Mouse (Mus musculus): ENCODE data around the gene Nbea. TPM values are rescaled to one million over a fixed set of nuclear protein-coding genes. Genes with fewer than 3 reads are reported as not detected.
"Not testable (repeated sequence)": the region's sequence is repeated elsewhere in the genome, so short reads cannot be mapped to it uniquely, and the experiment has no call there.

Gene Nbea
- polyA plus RNA-seq, 1 experiment from 2014 or later = 20.5 TPM

GRCm38 (mm10) chr3:55635542-55636172 is 547.8 kb downstream of the Nbea start:
- Histone ChIP-seq H3K4me1 (replicated peaks; ENCODE audit: control insufficient read depth, insufficient read depth, low read length) (no peaks in the 10 kb centered on the region), H3K9ac (ENCODE audit: low read length) (no peak overlapping the region), H3K4me2 (ENCODE audit: low read depth, low read length, severe bottlenecking) (no peak overlapping the region), H3K4me3 (ENCODE audit: low read depth, low read length) (no peak overlapping the region), H3K27me3 (ENCODE audit: control insufficient read depth, insufficient read depth, low read length) (no peaks in the 10 kb centered on the region), H3K36me3 (ENCODE audit: control insufficient read depth, insufficient read depth, low read length) (no peaks in the 10 kb centered on the region), H3K27ac (ENCODE audit: low read depth, low read length) (no peak overlapping the region), H3K9me3 (ENCODE audit: control insufficient read depth, low read length) (no peaks in the 10 kb centered on the region)
- 79% methylated on average over 8 of the region's 8 CpGs for WGBS
- DNase-seq (ENCODE audit: low spot score) (no peak), ATAC-seq (replicated peaks; ENCODE audit: low FRiP score) (no peak)

DNA sequence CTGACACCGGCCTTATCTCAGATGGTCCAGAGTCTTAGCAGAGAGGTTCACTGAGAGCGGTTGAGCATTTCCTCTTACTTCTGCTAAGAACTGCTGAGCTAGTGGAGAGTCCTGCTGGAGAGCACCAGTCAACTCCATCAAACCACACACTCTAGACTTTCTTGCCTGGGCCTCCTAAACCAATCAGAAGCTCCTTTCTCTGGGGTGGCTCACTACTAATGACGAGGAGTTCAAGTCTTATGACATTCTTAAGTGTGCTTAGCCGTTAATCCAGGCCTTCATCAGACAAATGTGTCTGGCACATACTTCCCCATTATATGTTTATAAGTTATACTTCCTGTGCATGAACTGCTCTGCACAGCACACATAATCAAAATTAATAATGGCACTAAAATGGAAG is 556.4 kb downstream of the Nbea start:
- Histone ChIP-seq H3K36me3 (ENCODE audit: control insufficient read depth, insufficient read depth, low read length) (peaks cover 6% of the 10 kb centered on the region; the same call in 1 of the 2 replicates), H3K9me3 (ENCODE audit: control insufficient read depth, low read length) (no peaks in the 10 kb centered on the region)
- 92% methylated on average over 4 of the region's 4 CpGs for WGBS

DNA sequence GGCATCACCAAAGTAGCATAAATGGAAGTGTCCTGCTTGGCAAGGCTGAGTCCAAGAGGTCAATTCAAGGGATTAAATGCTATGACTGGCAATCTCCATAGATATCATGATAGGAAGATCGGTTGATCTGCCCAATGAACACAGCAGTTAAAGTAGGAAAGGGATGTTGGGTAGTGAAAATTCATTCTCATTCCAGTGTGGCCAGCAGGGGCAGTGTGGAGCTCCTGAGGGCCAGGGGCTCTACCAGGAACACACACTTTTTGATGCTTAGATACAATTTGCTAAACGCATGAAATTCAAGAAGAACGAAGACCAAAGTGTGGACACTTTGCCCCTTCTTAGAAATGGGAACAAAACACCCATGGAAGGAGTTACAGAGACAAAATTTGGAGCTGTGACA is 561.5 kb downstream of the Nbea start:
- not testable (repeated sequence) for DNase-seq (ENCODE audit: low spot score); H3K4me2 ChIP-seq (ENCODE audit: low read depth, low read length, severe bottlenecking); H3K4me1 ChIP-seq (replicated peaks; ENCODE audit: control insufficient read depth, insufficient read depth, low read length); H3K9ac ChIP-seq (ENCODE audit: low read length); H3K4me3 ChIP-seq (ENCODE audit: low read depth, low read length); ATAC-seq (replicated peaks; ENCODE audit: low FRiP score); H3K27me3 ChIP-seq (ENCODE audit: control insufficient read depth, insufficient read depth, low read length); H3K36me3 ChIP-seq (ENCODE audit: control insufficient read depth, insufficient read depth, low read length); H3K27ac ChIP-seq (ENCODE audit: low read depth, low read length); H3K9me3 ChIP-seq (ENCODE audit: control insufficient read depth, low read length)
- WGBS = 89% methylated on average over 3 of the region's 3 CpGs

More for the DNA sequence above, 556.4 kb downstream of the Nbea start:
- Histone ChIP-seq H3K27me3 (ENCODE audit: control insufficient read depth, insufficient read depth, low read length) (no peaks in the 10 kb centered on the region), H3K4me1 (replicated peaks; ENCODE audit: control insufficient read depth, insufficient read depth, low read length) (no peaks in the 10 kb centered on the region), H3K27ac (ENCODE audit: low read depth, low read length) (no peak overlapping the region), H3K4me2 (ENCODE audit: low read depth, low read length, severe bottlenecking) (no peak overlapping the region), H3K9ac (ENCODE audit: low read length) (no peak overlapping the region), H3K4me3 (ENCODE audit: low read depth, low read length) (no peak overlapping the region)
- no peak for DNase-seq (ENCODE audit: low spot score)
- ATAC-seq (replicated peaks; ENCODE audit: low FRiP score) = no peak

- DNase-seq (ENCODE audit: low spot score) = no peak
- no peaks in the 10 kb centered on the region for H3K9me3 ChIP-seq (ENCODE audit: control insufficient read depth, low read length)
- no peak overlapping the region for H3K27ac ChIP-seq (ENCODE audit: low read depth, low read length)
- no peak for ATAC-seq (replicated peaks; ENCODE audit: low FRiP score)
- no peak overlapping the region for H3K4me3 ChIP-seq (ENCODE audit: low read depth, low read length)
- WGBS = 91% methylated on average over 3 of the region's 3 CpGs
- H3K9ac ChIP-seq (ENCODE audit: low read length) = no peak overlapping the region
- no peaks in the 10 kb centered on the region for H3K4me1 ChIP-seq (replicated peaks; ENCODE audit: control insufficient read depth, insufficient read depth, low read length)
- no peak overlapping the region for H3K4me2 ChIP-seq (ENCODE audit: low read depth, low read length, severe bottlenecking)
- no peaks in the 10 kb centered on the region for H3K27me3 ChIP-seq (ENCODE audit: control insufficient read depth, insufficient read depth, low read length)
- H3K36me3 ChIP-seq (ENCODE audit: control insufficient read depth, insufficient read depth, low read length) = no peaks in the 10 kb centered on the region
Observed at GRCm38 (mm10) chr3:55618396-55618795, 565.1 kb downstream of the Nbea start.

- no peaks in the 10 kb centered on the region for H3K36me3 ChIP-seq (ENCODE audit: control insufficient read depth, insufficient read depth, low read length)
- H3K9me3 ChIP-seq (ENCODE audit: control insufficient read depth, low read length) = no peaks in the 10 kb centered on the region
- no peak overlapping the region for H3K9ac ChIP-seq (ENCODE audit: low read length)
- ATAC-seq (replicated peaks; ENCODE audit: low FRiP score) (no peak), DNase-seq (ENCODE audit: low spot score) (no peak)
- no peaks in the 10 kb centered on the region for H3K27me3 ChIP-seq (ENCODE audit: control insufficient read depth, insufficient read depth, low read length)
- H3K4me1 ChIP-seq (replicated peaks; ENCODE audit: control insufficient read depth, insufficient read depth, low read length) = no peaks in the 10 kb centered on the region
- no peak overlapping the region for H3K4me3 ChIP-seq (ENCODE audit: low read depth, low read length)
- H3K27ac ChIP-seq (ENCODE audit: low read depth, low read length) = no peak overlapping the region
- 57% methylated on average over 5 of the region's 5 CpGs for WGBS
- H3K4me2 ChIP-seq (ENCODE audit: low read depth, low read length, severe bottlenecking) = no peak overlapping the region
Observed at GRCm38 (mm10) chr3:55612459-55613115, 570.9 kb downstream of the Nbea start.

- WGBS = 78% methylated on average over 5 of the region's 5 CpGs
- Histone ChIP-seq H3K27ac (ENCODE audit: low read depth, low read length) (no peak overlapping the region), H3K4me3 (ENCODE audit: low read depth, low read length) (no peak overlapping the region), H3K4me2 (ENCODE audit: low read depth, low read length, severe bottlenecking) (no peak overlapping the region), H3K9ac (ENCODE audit: low read length) (no peak overlapping the region), H3K4me1 (replicated peaks; ENCODE audit: control insufficient read depth, insufficient read depth, low read length) (no peaks in the 10 kb centered on the region), H3K9me3 (ENCODE audit: control insufficient read depth, low read length) (no peaks in the 10 kb centered on the region), H3K27me3 (ENCODE audit: control insufficient read depth, insufficient read depth, low read length) (no peaks in the 10 kb centered on the region), H3K36me3 (ENCODE audit: control insufficient read depth, insufficient read depth, low read length) (no peaks in the 10 kb centered on the region)
- ATAC-seq (replicated peaks; ENCODE audit: low FRiP score) = no peak
- no peak for DNase-seq (ENCODE audit: low spot score)
Observed at GRCm38 (mm10) chr3:55612023-55612422, 571.5 kb downstream of the Nbea start.

DNA sequence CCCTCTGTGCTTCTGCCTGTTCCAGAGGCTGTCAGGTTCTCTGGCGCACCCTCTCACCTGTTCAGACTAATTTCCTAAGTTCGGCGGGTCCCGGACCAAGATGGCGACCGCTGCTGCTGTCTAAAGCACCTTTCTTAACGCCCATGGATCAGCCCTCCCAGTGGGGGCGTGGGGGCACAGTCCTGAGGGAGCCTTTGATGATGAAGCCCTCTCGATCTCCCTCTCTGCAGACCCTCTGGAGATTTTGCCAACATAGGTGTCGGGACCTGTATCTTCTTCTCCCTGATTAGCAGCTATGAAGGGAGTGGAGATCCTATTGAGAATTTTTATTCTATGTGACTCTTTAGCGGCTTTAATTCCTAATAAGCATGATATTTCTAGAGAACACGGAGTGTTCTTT is 573.3 kb downstream of the Nbea start:
- Histone ChIP-seq H3K9ac (ENCODE audit: low read length) (no peak overlapping the region), H3K27ac (ENCODE audit: low read depth, low read length) (no peak overlapping the region), H3K4me1 (replicated peaks; ENCODE audit: control insufficient read depth, insufficient read depth, low read length) (no peaks in the 10 kb centered on the region), H3K4me2 (ENCODE audit: low read depth, low read length, severe bottlenecking) (no peak overlapping the region), H3K36me3 (ENCODE audit: control insufficient read depth, insufficient read depth, low read length) (no peaks in the 10 kb centered on the region), H3K9me3 (ENCODE audit: control insufficient read depth, low read length) (no peaks in the 10 kb centered on the region), H3K27me3 (ENCODE audit: control insufficient read depth, insufficient read depth, low read length) (no peaks in the 10 kb centered on the region), H3K4me3 (ENCODE audit: low read depth, low read length) (no peak overlapping the region)
- ATAC-seq (replicated peaks; ENCODE audit: low FRiP score) (no peak), DNase-seq (ENCODE audit: low spot score) (no peak)
- 93% methylated on average over 11 of the region's 12 CpGs for WGBS

DNA sequence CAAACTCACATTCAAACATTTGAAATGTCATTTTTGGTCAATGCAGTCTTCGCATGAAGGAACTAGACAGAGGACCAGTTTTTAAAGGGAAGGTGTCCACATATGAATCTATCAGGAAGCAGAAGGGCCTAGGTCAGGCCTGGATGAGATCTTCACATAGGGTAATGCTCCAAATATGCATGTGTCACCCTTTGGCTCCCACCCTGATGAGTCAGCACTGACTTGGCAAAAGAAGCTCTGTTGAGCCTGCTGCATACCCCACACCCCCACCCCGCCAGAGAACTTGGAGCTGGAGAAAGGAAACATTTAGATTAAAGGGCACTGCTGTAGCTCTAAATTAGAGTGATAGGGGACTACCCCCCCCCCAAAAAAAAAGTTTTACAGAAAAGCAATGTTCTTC is 583.2 kb downstream of the Nbea start:
- H3K4me2 ChIP-seq (ENCODE audit: low read depth, low read length, severe bottlenecking) = no peak overlapping the region
- DNase-seq (ENCODE audit: low spot score) (no peak), ATAC-seq (replicated peaks; ENCODE audit: low FRiP score) (no peak)
- no peak overlapping the region for H3K4me3 ChIP-seq (ENCODE audit: low read depth, low read length)
- H3K36me3 ChIP-seq (ENCODE audit: control insufficient read depth, insufficient read depth, low read length) = no peaks in the 10 kb centered on the region
- no peak overlapping the region for H3K27ac ChIP-seq (ENCODE audit: low read depth, low read length)
- no peaks in the 10 kb centered on the region for H3K9me3 ChIP-seq (ENCODE audit: control insufficient read depth, low read length)
- no peak overlapping the region for H3K9ac ChIP-seq (ENCODE audit: low read length)
- WGBS = 86% methylated on average over 2 of the region's 2 CpGs
- no peaks in the 10 kb centered on the region for H3K27me3 ChIP-seq (ENCODE audit: control insufficient read depth, insufficient read depth, low read length)
- H3K4me1 ChIP-seq (replicated peaks; ENCODE audit: control insufficient read depth, insufficient read depth, low read length) = no peaks in the 10 kb centered on the region

Data from forebrain, embryonic 11.5 days (tissue).